Mouse (Mus musculus): ENCODE results near the gene Pex10.

Pex10 gene

GRCm38 (mm10) chr4:155066834-155067522 is at the start of gene Pex10:
Gene Pex10 (plus strand): TSS chr4:155067016.
- peak; percentile 98 for DNase-seq (ENCODE audit: low spot score in 2 of 2)

- no peak for DNase-seq (ENCODE audit: low spot score in 2 of 2)
Observed at GRCm38 (mm10) chr4:155017253-155017878, 49.5 kb upstream of the Pex10 start.

- DNase-seq (ENCODE audit: low spot score in 2 of 2) = no peak
Observed at GRCm38 (mm10) chr4:155018066-155018465, 48.8 kb upstream of the Pex10 start.

GRCm38 (mm10) chr4:155018601-155019335 is 48.0 kb upstream of the Pex10 start:
- DNase-seq (ENCODE audit: low spot score in 2 of 2) = no peak

GRCm38 (mm10) chr4:155019336-155019847 is 47.4 kb upstream of the Pex10 start:
- no peak for DNase-seq (ENCODE audit: low spot score in 2 of 2)

GRCm38 (mm10) chr4:155020141-155020540 is 46.7 kb upstream of the Pex10 start:
- DNase-seq (ENCODE audit: low spot score in 2 of 2) = no peak

- no peak for DNase-seq (ENCODE audit: low spot score in 2 of 2)
Observed at GRCm38 (mm10) chr4:155020813-155021212, 46.0 kb upstream of the Pex10 start.

GRCm38 (mm10) chr4:155022228-155022855 is 44.5 kb upstream of the Pex10 start:
- no peak for DNase-seq (ENCODE audit: low spot score in 2 of 2)

GRCm38 (mm10) chr4:155024170-155025010 is 42.4 kb upstream of the Pex10 start:
- DNase-seq (ENCODE audit: low spot score in 2 of 2) = no peak

- DNase-seq (ENCODE audit: low spot score in 2 of 2) = no peak
Observed at GRCm38 (mm10) chr4:155033115-155033514, 33.7 kb upstream of the Pex10 start.

- DNase-seq (ENCODE audit: low spot score in 2 of 2) = no peak
Observed at GRCm38 (mm10) chr4:155034202-155034601, 32.6 kb upstream of the Pex10 start.

- no peak for DNase-seq (ENCODE audit: low spot score in 2 of 2)
Observed at GRCm38 (mm10) chr4:155034787-155035186, 32.0 kb upstream of the Pex10 start.

- no peak for DNase-seq (ENCODE audit: low spot score in 2 of 2)
Observed at GRCm38 (mm10) chr4:155040197-155040596, 26.6 kb upstream of the Pex10 start.

- no peak for DNase-seq (ENCODE audit: low spot score in 2 of 2)
Observed at GRCm38 (mm10) chr4:155040696-155041095, 26.1 kb upstream of the Pex10 start.

- DNase-seq (ENCODE audit: low spot score in 2 of 2) = no peak
Observed at GRCm38 (mm10) chr4:155042606-155043288, 24.1 kb upstream of the Pex10 start.

GRCm38 (mm10) chr4:155043289-155043625 is 23.6 kb upstream of the Pex10 start:
- DNase-seq (ENCODE audit: low spot score in 2 of 2) = no peak

GRCm38 (mm10) chr4:155046636-155047035 is 20.2 kb upstream of the Pex10 start:
- DNase-seq (ENCODE audit: low spot score in 2 of 2) = no peak

GRCm38 (mm10) chr4:155050116-155050515 is 16.7 kb upstream of the Pex10 start:
- no peak for DNase-seq (ENCODE audit: low spot score in 2 of 2)

GRCm38 (mm10) chr4:155056724-155057123 is 10.1 kb upstream of the Pex10 start, which contains the start of gene Plch2:
Gene Plch2 (minus strand): TSS chr4:155056784.
- no peak for DNase-seq (ENCODE audit: low spot score in 2 of 2)

GRCm38 (mm10) chr4:155058325-155058724 is 8.5 kb upstream of the Pex10 start:
- DNase-seq (ENCODE audit: low spot score in 2 of 2) = no peak

GRCm38 (mm10) chr4:155063895-155064294 is 2.9 kb upstream of the Pex10 start:
- DNase-seq (ENCODE audit: low spot score in 2 of 2) = no peak
